Mouse (Mus musculus) forebrain, postnatal 0 days (tissue): ENCODE data around the gene Mapk6. TPM values are rescaled to one million over a fixed set of nuclear protein-coding genes. Genes with fewer than 3 reads are reported as not detected.

Experiments used
- ATAC-seq: fragments of 200-750 bp; cut with Nextera tagmentation; 2 replicates; pipeline ENCODE4 v1.8.0; 2017; ENCODE audit warnings: mild to moderate bottlenecking, moderate library complexity
- DNase-seq: peaks from one replicate; pipeline ENCODE4 v3.0.0-alpha.2; 2015
- H3K27ac ChIP-seq: fragments of 300-500 bp; sonication (generic); 2 replicates; pipeline ENCODE4 v1.5.1; 2014; ENCODE audit warnings: low read depth, mild to moderate bottlenecking, antibody characterized with exemption, low read length, moderate library complexity, mixed read lengths
- H3K27me3 ChIP-seq: fragments of 300-500 bp; sonication (generic); 2 replicates; pipeline ENCODE4 v1.6.1; 2014; ENCODE audit warnings: mild to moderate bottlenecking, low read length, mixed read lengths; ENCODE audit not compliant: insufficient read depth
- H3K36me3 ChIP-seq: fragments of 300-500 bp; sonication (generic); 2 replicates; pipeline ENCODE4 v1.6.1; 2014; ENCODE audit warnings: mild to moderate bottlenecking, moderate library complexity; ENCODE audit not compliant: insufficient read depth
- H3K4me1 ChIP-seq: fragments of 300-500 bp; sonication (generic); 2 replicates; pipeline ENCODE4 v1.6.1; 2014; ENCODE audit warnings: antibody characterized with exemption; ENCODE audit not compliant: insufficient read depth
- H3K4me2 ChIP-seq: fragments of 300-500 bp; sonication (generic); 2 replicates; pipeline ENCODE4 v1.6.1; 2014; ENCODE audit warnings: low read depth, mild to moderate bottlenecking, moderate library complexity
- H3K4me3 ChIP-seq: fragments of 300-500 bp; sonication (generic); 2 replicates; pipeline ENCODE4 v1.5.1; 2014; ENCODE audit warnings: low read depth, low read length, mixed read lengths
- H3K9ac ChIP-seq: fragments of 300-500 bp; sonication (generic); 2 replicates; pipeline ENCODE4 v1.6.1; 2014; ENCODE audit warnings: mild to moderate bottlenecking
- H3K9me3 ChIP-seq: fragments of 300-500 bp; sonication (generic); 2 replicates; pipeline ENCODE4 v1.6.1; 2016; ENCODE audit warnings: low read length
- CTCF ChIP-seq: sonication (generic); IDR thresholded peaks from 2 replicates; pipeline ENCODE4 v1.5.1; 2016; ENCODE audit warnings: antibody characterized with exemption, control low read depth, low read depth
- WGBS: fragments of 180-500 bp; shearing (Covaris S2); extraction: QIAGEN DNeasy Blood & Tissue Kit; methylation state at CpG from one replicate; pipeline ENCODE4 v1.1.7; 2014; 5-methylcytosine and 5-hydroxymethylcytosine counted together
- polyA plus RNA-seq: library from polyadenylated mRNA; unstranded; fragments of >200 nt; fragmentation: Nextera tagmentation; extraction: Ambion mirVana; gene quantifications from 2 replicates; pipeline ENCODE4 v1.2.1, GENCODE M21; 2015
- total RNA-seq: library from RNA; depleted of rRNA; stranded (reverse); fragments of >200 nt; gene quantifications from 2 replicates; pipeline ENCODE4 v1.2.3, GENCODE M21; 2014

Gene Mapk6
- total and polyA plus RNA-seq, 2 experiments from 2014 or later, result 94.2 to 157 TPM

- Histone ChIP-seq H3K27ac (no peak overlapping the region), H3K4me2 (no peak overlapping the region), H3K27me3 (no peaks in the 10 kb centered on the region), H3K4me1 (no peaks in the 10 kb centered on the region), H3K9me3 (no peaks in the 10 kb centered on the region), H3K4me3 (no peak overlapping the region), H3K36me3 (peaks cover 16% of the 10 kb centered on the region), H3K9ac (no peak overlapping the region)
- no peak for ATAC-seq
- 51% methylated on average over 5 of the region's 5 CpGs for WGBS
- no peak for DNase-seq
- no peak for TF ChIP-seq CTCF
These were observed 9.2 kb downstream of the Mapk6 start for GRCm38 (mm10) chr9:75400639-75401038.

GRCm38 (mm10) chr9:75399069-75399468 is 10.7 kb downstream of the Mapk6 start:
- Histone ChIP-seq H3K27ac (no peak overlapping the region), H3K9me3 (no peaks in the 10 kb centered on the region), H3K36me3 (peaks cover 29% of the 10 kb centered on the region), H3K4me2 (no peak overlapping the region), H3K4me3 (no peak overlapping the region), H3K4me1 (no peaks in the 10 kb centered on the region), H3K9ac (no peak overlapping the region), H3K27me3 (no peaks in the 10 kb centered on the region)
- DNase-seq, result no peak
- 91% methylated on average over 4 of the region's 4 CpGs for WGBS
- ATAC-seq, result no peak; the same call in 1 of the 2 replicates
- TF ChIP-seq CTCF, result peak; percentile 23; the same call in 1 of the 2 replicates

- no peak for ATAC-seq
- 91% methylated on average over 6 of the region's 6 CpGs for WGBS
- peaks cover 56% of the 10 kb centered on the region for H3K36me3 ChIP-seq
- no peak overlapping the region for H3K4me3 ChIP-seq
- H3K9ac ChIP-seq, result no peak overlapping the region
- H3K9me3 ChIP-seq, result no peaks in the 10 kb centered on the region
- H3K27ac ChIP-seq, result no peak overlapping the region
- H3K4me2 ChIP-seq, result no peak overlapping the region
- no peak for DNase-seq
- no peaks in the 10 kb centered on the region for H3K27me3 ChIP-seq
- TF ChIP-seq CTCF, result no peak
- no peaks in the 10 kb centered on the region for H3K4me1 ChIP-seq
These were observed 13.8 kb downstream of the Mapk6 start for GRCm38 (mm10) chr9:75395971-75396370.

GRCm38 (mm10) chr9:75393251-75393650 is 16.6 kb downstream of the Mapk6 start:
- Histone ChIP-seq H3K4me2 (no peak overlapping the region), H3K4me3 (no peak overlapping the region), H3K9ac (no peak overlapping the region), H3K27me3 (no peaks in the 10 kb centered on the region), H3K9me3 (no peaks in the 10 kb centered on the region), H3K27ac (no peak overlapping the region), H3K4me1 (no peaks in the 10 kb centered on the region), H3K36me3 (peaks cover 75% of the 10 kb centered on the region)
- ATAC-seq (no peak), DNase-seq (no peak)
- no peak for TF ChIP-seq CTCF
- 83% methylated on average over 12 of the region's 12 CpGs for WGBS

DNA sequence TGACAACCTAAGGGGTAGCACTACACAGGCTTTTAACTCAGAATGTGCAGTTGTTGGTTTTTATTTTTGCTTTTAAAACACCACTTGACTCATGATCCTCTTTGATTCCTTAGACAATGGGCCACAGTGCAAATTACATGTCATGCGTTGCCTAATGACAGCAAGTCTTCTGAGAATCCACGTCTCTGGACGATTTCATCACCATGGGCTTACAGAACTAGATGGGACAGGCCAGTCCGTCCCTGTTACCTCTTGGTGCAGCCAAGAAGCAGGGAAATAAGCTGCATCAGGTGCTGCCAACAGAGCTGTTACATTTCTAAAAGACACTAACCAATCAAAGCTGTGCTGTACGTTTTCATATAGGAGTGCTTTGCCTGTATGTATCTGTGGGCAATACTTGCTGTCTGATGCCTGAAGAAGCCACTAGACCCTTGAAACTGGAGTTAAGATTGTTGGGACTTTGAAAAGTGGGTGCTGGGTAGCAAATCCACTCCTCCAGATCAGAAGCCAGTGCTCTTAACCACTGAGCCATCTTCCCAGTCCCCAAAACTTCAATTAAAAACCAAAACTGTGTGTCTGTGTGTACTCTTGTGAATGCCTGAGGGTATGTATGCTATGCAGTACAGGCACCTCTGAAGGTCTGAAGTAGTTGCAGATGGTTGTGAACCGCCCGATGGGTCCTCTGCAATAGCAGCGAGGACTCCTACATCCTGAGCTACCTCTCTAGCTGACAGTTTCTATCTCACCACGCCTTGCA is 24.4 kb downstream of the Mapk6 start:
- peaks cover 40% of the 10 kb centered on the region for H3K36me3 ChIP-seq
- ATAC-seq (peak; percentile 18), DNase-seq (no peak)
- 77% methylated on average over 9 of the region's 9 CpGs for WGBS
- no peaks in the 10 kb centered on the region for H3K27me3 ChIP-seq
- no peak for TF ChIP-seq CTCF
- H3K9me3 ChIP-seq, result no peaks in the 10 kb centered on the region
- no peaks in the 10 kb centered on the region for H3K4me1 ChIP-seq
- H3K9ac ChIP-seq, result no peak overlapping the region
- no peak overlapping the region for H3K27ac ChIP-seq
- no peak overlapping the region for H3K4me2 ChIP-seq
- H3K4me3 ChIP-seq, result no peak overlapping the region

- H3K27ac ChIP-seq, result no peak overlapping the region
- 85% methylated on average over 3 of the region's 3 CpGs for WGBS
- no peak for TF ChIP-seq CTCF
- no peak overlapping the region for H3K4me3 ChIP-seq
- no peak for ATAC-seq
- no peaks in the 10 kb centered on the region for H3K27me3 ChIP-seq
- H3K9ac ChIP-seq, result no peak overlapping the region
- no peaks in the 10 kb centered on the region for H3K4me1 ChIP-seq
- H3K36me3 ChIP-seq, result peaks cover 34% of the 10 kb centered on the region
- no peak for DNase-seq
- no peak overlapping the region for H3K4me2 ChIP-seq
- no peaks in the 10 kb centered on the region for H3K9me3 ChIP-seq
These were observed 25.4 kb downstream of the Mapk6 start for GRCm38 (mm10) chr9:75384337-75384962.

GRCm38 (mm10) chr9:75383785-75384184 is 26.0 kb downstream of the Mapk6 start:
- Histone ChIP-seq H3K9ac (no peak overlapping the region), H3K4me3 (no peak overlapping the region), H3K9me3 (no peaks in the 10 kb centered on the region), H3K27me3 (no peaks in the 10 kb centered on the region), H3K4me1 (no peaks in the 10 kb centered on the region), H3K4me2 (no peak overlapping the region), H3K27ac (no peak overlapping the region), H3K36me3 (peaks cover 27% of the 10 kb centered on the region)
- DNase-seq (no peak), ATAC-seq (no peak)
- peak; percentile 19; the same call in 1 of the 2 replicates for TF ChIP-seq CTCF
- 89% methylated on average over 9 of the region's 9 CpGs for WGBS
